Mouse (Mus musculus): Measurements from ENCODE around the gene Magel2.

The Magel2 gene

DNA sequence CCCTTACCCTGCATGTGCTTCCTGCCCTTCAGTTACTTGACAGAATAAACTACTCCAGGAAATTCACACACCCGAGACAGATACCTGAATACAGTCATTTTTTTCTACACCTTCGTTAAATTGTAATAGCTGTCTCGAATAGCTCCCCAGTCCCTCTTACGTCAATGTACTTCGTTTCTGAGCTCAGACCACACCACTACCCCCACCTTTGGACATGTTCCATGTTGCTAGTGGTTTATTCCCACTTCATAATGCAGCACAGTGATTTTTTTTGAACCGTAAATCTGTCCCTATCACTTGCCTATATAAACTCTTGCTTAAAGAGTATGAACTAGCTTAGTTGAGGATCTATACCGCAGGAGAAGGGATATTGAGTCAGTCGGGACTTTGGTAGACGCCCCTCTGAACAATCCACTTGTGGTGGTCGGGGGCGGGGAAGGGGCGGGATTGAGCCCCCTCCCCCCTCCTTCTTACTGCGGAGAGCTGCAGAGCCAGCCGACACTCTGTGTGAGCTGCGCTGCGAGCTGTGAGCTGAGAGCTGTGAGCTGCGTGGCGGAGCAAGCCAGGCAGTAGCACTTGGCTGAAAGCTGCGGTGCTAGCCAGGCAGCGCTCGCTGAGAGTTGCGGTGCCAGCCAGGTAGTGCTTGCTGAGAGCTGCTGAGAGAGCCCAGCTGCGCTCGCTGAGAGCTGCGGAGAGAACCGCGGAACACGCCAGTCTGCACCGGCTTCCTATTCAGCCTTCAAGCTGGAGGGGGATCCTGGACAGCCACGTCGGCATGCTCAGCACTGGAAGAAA is at the start of gene Magel2:
Gene Magel2, plus strand, starts transcription at position 501 of the 795 bp plus-strand sequence.
- peak; percentile 17 for DNase-seq

DNA sequence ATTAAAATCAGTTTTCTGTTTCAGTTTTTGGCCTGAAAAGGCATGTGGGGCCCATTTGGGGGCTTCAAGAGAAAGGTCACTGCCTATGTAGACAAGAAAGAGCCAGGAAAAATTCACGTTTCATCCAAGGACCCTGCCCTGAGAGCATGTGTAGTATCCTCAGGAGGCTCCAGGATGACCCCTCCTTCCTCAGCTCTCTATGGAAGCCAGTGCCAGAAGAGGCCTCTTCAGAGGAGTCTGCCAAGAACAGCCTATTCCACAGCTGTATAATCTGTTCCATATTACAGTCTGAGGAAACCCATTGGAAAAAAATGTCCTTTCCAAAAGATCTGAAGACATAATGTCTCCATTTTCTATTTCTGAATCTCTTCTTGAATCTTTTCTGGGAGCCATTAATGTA is 31.4 kb upstream of the Magel2 start:
- no peak for DNase-seq

DNA sequence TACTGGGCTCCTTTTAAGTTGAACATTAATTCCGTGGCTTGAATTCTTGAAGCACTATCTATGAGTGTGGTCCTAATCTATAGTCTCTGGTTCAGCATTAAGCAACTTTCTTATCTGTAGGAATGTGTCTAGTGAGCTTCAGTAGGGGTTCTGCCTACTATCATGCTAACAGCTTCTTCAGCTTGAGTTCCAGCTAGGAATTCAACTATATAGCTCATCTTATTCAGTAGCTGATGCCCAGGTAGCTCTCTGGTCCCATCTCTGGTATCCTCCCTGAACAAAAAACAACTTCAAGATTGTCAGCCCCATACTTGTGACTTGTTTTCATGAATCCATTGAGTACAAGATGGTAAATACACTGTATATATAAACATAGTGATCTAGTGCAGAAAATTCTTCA is 30.5 kb upstream of the Magel2 start, which contains the start of gene Ndn:
Gene Ndn, plus strand, starts transcription at position 301 of the 400 bp plus-strand sequence.
- no peak for DNase-seq

DNA sequence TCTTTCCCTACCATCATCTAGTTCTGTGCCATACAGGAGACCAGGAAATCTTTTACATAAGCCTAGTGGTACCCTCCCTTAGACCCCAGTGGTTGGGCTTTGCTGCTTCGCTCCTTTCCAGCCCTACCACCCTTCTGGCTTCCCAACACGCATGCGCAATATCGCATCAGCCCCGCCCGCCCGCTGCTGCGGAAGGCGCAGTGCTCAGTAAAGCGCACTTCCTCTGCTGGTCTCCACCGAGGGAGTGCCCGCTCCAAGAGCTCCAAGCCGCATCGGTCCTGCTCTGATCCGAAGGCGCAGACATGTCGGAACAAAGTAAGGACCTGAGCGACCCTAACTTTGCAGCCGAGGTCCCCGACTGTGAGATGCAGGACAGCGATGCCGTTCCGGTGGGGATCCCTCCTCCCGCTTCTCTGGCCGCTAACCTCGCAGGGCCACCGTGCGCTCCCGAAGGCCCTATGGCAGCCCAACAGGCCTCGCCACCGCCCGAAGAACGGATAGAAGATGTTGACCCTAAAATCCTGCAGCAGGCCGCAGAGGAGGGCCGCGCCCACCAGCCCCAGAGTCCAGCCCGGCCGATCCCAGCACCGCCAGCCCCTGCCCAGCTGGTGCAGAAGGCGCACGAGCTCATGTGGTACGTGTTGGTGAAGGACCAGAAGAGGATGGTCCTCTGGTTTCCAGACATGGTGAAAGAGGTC is 28.6 kb upstream of the Magel2 start:
- DNase-seq = peak; percentile 78

DNA sequence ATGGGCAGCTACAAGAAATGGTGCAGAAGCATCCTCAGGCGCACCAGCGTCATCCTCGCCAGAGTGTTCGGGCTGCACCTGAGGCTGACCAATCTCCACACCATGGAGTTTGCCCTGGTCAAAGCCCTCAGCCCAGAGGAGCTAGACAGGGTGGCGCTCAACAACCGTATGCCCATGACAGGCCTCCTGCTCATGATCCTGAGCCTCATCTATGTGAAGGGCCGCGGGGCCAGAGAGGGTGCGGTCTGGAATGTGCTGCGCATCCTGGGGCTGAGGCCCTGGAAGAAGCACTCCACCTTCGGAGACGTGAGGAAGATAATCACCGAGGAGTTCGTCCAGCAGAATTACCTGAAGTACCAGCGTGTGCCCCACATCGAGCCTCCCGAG is 28.0 kb upstream of the Magel2 start:
- DNase-seq = no peak

DNA sequence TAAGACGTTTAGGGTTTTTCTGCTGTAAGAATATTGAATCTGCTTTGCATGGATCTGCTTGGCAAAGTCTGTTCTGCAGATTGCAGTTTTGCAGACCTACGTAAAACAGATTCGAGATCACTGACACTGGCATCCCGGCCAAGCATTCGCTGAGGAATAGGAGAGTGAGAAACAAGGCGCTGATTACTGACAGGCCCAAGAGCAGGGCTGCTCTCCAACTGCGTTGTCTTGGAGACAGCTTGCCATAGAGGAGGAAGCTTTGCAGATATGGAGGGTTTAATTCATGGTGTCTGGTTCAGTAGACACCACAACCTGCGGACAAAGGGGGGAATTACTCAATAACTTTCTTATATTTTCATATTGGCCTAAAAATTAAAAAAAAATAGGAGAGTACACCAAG is 25.5 kb upstream of the Magel2 start:
- no peak for DNase-seq

DNA sequence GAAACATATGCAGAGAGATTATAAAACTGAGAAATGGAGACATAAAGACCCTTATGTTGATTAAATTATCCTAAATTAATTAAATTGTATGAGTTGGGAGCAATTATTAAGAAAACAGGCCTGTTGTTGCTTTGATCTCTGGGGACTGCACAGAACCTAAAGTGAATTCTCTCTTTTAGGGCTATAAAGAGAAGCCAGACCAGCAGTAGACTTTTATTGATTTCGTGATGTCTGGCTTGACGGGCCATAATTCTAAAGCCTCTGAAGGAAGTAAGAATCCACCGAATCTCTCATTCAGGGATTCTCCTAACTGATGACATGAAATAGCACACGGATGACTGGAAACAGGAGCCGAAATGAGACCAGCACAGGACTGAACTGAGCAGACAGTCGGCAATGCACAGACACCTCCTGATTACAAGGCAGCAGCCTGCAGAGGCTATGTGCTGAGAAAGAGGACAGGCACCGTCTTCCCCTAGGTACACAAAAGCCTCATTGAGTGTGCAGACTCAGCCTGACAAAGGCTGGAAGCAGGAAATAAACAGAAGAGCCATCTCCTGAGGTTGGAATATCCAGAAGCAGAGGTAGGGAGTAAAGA is 11.7 kb upstream of the Magel2 start:
- DNase-seq = no peak

DNA sequence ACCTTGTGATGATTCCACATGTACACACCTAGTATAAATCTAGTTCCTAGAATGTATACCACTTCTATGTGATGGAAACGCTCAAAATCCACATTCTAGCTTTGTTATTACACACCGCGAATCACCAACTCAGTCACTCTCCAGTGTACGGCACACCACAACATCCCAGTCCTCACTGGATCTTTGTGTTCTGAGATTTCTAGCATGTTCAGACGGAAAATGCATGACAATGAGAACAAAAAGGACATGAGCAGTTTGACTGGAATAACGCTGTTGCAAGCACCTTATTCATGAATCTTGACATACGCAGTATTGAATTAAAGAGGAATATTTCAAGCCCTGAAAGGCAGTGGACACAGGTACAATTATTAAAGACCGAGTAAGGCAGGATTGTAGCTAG is 10.1 kb upstream of the Magel2 start:
- DNase-seq = no peak

DNA sequence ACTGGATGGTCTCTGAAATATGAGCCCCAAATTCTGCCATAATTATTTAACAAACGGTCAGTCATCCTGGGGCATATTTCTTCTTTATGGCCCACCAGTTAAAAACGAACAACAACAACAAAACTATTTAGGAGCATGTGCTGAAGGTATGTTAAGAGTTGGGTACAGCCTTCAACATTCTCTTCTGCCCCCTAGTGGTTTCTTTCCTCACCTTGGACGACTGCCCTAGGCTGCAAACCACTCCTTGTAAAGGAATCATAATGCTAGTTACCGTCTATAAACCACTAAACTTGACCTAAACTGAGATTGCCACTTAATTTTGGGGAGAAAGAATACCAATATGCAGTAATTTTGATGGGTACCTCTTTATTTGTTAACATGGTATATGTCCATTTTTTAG is 1.2 kb upstream of the Magel2 start:
- no peak for DNase-seq

DNA sequence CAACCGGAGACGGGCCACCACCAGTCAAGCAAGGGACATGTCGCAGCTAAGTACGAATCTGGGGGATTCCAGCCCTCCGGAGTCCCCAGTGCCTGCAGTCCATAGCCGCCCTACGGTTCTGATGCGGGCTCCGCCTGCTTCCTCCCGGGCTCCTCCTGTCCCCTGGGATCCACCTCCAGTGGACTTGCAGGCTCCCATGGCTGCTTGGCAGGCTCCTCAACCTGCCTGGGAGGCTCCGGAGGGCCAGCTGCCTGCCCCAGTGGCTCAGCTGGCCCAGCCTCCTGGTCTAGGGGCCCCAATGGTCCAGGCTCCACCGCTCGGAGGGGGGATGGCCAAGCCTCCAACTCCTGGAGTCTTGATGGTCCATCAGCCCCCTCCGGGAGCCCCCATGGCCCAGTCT is 503 bp downstream of the Magel2 start:
- no peak for DNase-seq

DNA sequence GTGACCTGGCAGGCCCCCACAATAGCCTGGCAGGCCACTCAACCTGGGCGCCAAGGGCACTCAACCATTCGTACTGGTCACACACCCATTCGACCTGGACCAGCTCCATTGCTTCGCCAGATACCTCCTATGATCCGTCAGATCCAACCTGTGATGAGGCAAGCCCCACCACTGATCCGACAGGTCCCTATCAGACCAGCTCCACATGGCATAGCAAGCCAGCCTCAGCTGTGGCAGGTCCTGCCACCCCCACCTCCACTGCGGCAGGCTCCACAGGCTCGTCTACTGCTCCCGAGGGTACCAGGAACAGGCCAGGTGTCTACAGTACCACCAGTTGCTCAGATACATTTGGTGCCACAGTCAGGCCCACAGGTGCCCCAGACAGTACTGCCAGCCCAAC is 1.7 kb downstream of the Magel2 start:
- no peak for DNase-seq

DNA sequence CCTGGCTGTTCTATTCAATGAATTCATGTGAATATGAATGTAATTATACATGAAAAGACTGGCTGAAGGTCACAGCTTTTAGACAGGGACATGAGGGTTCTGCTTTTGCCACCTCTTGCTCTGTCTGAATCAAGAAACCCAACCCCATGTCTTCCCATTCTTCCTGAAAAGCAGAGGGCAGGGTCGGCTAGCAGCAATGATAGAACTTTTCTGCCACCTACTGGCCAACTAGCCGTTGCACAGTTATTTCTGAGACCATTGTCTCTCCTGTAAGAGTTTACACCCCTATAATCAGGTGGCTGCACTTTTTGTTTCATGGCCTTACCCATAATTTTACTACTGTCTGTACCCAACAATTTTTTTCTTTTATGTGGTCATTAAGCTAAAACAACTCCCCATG is 5.6 kb downstream of the Magel2 start:
- DNase-seq = peak; percentile 30

DNA sequence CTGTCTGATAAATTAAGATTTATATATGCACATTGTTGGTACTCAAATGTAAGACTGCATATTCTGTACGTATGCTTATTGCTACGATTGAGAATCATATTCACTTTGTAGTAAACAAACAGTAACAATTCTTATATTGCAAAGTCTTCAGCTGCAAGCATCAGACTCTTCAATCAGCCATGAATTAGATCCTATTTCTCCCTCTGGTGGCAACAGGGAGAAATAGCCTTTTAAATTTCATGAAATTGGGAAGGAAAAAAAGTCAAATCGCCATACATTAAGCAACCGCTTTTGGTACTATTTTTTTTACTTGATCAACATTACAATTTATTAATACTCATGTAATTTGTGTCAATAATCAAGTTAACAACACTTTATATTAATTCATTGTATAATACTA is 11.5 kb downstream of the Magel2 start:
- DNase-seq = no peak

DNA sequence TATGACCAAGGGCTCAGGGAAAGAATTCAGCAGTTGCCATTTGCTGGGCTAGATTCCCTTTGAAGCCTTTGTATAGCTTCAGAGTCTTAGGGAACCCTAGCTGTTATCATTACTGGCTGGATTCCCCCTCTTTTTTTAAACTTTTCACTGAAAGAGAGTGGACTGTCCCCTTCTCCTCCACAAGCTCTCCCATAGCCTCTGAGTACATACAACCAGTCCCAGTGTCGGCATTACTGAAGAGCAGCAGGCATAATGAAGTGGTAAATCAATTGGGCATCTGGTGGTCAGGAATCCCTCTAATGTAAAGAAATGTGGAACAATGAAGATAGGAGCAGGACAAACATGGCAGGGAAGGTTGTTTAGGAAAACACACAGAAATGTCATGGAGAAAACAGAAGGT is 15.4 kb downstream of the Magel2 start:
- DNase-seq = no peak

DNA sequence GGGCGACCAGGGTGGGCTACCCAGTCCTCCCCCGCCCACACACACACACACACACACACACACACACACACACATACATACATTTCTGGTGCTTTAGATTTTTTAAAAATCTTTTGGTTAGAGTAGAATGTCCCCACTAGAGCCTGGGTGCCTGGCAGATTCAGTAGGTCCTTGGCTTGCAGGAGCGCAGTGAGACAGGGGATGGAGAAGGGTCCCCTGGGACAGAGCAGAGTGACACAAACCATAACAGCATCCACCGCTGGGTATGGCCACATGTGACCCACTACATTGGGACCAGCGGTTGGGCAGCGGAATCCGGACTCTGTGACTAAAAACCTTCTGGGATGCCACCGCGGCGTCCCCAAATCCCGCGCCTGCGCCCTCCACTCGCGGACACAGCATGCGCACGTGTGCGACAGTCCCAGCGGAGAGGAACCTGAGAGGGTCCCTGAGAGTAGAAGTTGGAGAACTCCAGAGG is 29.8 kb downstream of the Magel2 start:
- no peak for DNase-seq

DNA sequence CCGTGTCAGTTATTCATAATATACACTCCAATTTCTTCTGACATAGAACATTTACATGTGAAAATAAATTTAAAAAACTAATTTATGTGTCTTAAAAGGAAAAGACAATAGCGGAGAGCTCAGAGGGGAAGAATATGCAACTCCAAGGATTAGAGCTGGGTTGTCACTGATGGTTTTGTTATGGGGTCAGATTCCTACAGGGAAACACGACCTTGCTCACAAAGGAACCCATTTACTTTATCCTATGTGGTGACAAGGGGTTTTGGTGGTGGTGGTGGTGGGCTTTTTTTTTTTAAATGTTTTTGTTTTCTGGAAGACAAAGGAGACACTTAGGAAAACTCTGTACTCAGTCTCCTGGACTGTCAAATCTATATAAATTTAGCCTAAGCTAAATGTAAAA is 31.0 kb downstream of the Magel2 start:
- DNase-seq = no peak

DNA sequence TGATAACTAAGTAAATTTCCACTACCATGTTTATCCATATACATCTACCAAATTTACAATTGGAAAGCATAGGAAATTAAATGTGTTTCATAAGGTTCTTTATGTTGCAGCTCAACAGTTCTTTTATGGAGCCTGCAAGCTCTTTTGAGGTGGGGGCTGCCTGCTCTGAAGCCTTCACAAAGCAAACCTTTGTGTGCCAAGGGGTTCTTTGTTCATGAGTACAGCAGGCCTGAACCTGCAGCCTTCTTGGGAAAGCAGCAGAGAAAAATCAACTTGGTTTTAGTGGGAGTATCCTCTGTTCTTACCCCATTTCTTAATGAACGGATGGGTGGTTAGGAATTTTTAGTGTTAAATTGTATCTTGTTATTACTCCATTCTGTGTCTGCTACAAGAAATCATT is 38.4 kb downstream of the Magel2 start:
- DNase-seq = no peak

DNA sequence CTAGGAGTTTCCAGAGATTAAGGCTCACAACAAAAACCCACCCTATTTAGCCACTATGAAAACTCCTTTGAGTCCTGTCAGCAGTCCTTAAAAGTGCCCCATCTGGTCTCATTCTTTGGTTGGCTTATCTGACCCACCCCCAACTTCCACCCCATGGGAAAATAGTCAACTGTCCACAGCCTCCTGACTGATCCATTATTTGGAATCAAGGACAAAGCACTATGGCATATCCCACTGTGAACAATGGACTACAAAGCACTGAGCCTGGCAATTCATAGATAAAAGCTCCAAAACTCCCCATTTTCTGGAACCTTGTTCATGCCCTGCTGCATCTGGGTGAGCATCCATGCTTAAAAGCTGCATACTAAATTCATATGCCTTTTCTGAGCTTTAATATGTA is 39.4 kb downstream of the Magel2 start:
- no peak for DNase-seq

DNA sequence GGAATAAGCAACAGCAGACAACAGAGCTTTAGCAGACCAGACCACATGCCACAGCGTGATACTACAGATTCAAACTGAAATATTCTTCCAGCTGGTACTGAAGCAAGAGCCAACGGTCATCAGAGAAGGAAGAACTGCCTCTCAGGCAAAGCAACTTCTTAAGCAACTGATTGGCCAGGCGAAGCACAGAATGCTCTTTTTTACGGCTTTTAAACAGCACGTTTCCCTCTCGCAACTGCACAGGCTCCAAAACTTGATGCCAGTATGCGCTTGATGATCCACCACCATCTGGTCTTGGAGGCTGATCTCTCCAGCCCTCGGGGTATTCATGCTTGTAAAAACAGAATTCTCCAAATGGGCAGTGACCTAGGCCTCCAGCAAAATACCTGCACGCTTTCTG is 41.5 kb downstream of the Magel2 start:
- DNase-seq = no peak

DNA sequence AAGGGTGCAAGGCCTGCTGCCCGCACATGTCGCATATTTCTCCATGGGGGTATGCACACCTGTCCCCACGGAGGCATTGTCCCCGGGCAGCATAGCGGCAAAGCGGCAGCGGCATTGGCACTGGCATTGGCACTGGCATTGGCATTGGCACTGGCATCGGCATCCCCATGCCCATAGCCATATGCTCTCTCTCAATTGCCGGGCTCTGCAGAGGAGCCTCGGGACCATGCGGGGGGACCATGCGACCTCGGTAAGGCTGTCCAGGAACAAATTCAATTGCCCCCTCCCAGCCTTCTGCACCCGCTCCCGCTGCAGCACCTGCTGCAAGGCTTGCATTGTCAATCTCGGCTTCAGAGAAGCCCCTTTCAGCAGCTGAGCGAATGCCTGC is 42.3 kb downstream of the Magel2 start:
- no peak for DNase-seq

DNA sequence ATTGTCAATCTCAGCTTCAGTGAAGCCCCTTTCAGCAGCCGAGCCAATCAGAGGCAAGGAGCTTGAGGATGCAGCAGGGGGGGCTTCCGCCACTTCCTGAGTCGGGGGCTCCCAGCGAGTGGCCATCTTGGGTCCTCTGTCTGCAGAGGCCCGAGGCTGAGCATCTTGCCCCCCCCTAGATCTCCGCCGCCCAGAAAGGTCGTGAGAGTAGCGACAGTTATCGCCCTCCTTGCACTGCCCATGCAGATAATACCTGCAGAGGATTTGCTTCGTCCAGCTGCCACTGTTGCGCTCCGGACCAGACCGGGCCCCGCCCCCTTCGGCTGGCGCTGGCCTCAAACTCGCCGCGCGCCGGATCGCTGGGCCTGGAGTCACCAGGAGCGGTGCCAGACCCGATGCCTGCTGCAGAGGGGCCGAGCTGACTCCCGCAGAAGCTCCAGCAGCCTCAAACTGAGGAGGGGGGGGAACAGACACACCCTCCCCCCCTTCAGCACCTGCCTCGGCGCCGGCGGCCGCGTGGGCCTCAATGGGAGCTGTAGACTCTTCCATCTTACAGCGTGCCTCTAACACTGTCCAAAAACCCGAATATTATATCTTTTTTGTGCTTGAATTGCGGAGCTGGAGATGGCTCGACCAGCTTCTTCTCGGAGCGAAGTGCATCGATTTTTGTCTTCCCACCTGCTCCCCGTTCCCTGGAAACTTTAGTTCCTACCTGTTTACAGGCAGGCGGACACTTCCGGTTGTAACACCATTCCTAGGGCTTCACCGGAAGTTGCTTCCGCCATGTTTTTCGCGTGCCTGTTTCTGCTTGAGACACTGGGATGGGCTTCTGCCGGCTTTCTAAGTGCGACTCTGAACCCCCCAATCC is 42.9 kb downstream of the Magel2 start, which contains the start of gene Mkrn3:
Gene Mkrn3, minus strand, starts transcription at position 647 of the 868 bp plus-strand sequence.
- DNase-seq = peak; percentile 11

DNA sequence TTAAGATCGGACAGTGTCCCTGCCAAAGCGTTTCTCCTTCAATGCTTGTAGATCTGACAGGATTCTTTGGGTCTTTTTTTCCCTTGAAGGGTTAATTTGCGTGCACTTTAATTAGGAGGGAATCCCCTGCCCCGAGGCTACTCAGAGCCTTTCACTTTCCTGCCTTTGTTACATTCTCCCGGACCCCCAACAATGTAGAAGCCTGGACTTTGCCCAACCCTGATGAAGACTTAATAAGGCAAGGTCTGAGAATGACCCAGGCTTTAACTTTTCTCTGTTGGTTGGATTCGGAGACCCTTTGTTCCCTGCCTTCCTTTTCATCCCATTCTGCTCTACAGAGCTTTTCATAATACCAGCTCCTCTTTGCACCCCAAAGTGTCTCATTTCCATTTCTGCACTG is 43.8 kb downstream of the Magel2 start:
- no peak for DNase-seq

DNA sequence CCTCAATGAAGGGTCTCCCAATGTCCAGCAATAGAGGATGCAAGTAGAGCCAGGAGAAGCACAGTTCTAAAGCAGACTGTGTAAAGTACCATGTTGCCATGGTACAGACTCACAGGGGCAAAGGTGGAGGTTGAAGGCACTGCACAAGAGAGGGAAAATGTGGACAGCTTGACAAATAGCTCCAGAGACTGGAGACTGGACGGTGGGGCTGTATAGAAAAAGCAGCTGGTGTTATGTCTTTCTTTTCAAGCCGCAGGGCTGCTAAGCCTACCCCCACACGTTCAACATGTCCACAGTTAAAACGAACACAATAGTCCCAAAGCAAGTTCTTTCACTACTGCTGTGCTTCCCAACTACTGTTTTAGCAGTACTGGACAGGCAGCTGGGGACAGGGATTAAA is 46.4 kb downstream of the Magel2 start:
- no peak for DNase-seq

Data from right cerebral cortex, adult 18-20 months (tissue).